Mouse (Mus musculus): ENCODE measurements around the gene Gm7168. TPM values are rescaled to one million over a fixed set of nuclear protein-coding genes. Genes with fewer than 3 reads are reported as not detected.
"Not testable (repeated sequence)": the region's sequence is repeated elsewhere in the genome, so short reads cannot be mapped to it uniquely, and the experiment has no call there.

Gene Gm7168
- total RNA-seq, 2 experiments from 2014 or later, result not detected

GRCm38 (mm10) chr17:13970796-13971195 is 22.6 kb downstream of the Gm7168 start:
- DNase-seq (ENCODE audit: low spot score); intact Hi-C loops (cut with DNase I): not testable (repeated sequence)

- intact Hi-C loops (cut with DNase I), result no loop called here
- DNase-seq (ENCODE audit: low spot score), result no peak
These were observed 39.5 kb downstream of the Gm7168 start for GRCm38 (mm10) chr17:13987690-13988089.

GRCm38 (mm10) chr17:13993425-13993824 is 45.3 kb downstream of the Gm7168 start:
- DNase-seq (ENCODE audit: low spot score); intact Hi-C loops (cut with DNase I): not testable (repeated sequence)

Other genes starting within 250 kb of the Gm7168 start
- gene Afdn, start 187.8 kb upstream of the Gm7168 start, total RNA-seq (2021), result 10 to 100 TPM; 87.9 to 96.9 TPM
- 1 to 10 TPM; 4.4 to 5.6 TPM for gene Tcte2, start 186.5 kb upstream of the Gm7168 start, total RNA-seq (2021)
- not detected for gene Gm7356, start 55.3 kb downstream of the Gm7168 start, total RNA-seq (2021)
- not detected for gene Gm7358, start 111.2 kb downstream of the Gm7168 start, total RNA-seq (2021)